22 mouse cellular contexts compared by ENCODE assay signal in genomic region chr10:42672798-42673197, GRCm38 (mm10).
DNase-seq lines count a peak whose midpoint lies in the region; ATAC-seq lines count a peak whose summit lies in the region.
"Had no signal": no experiment of that assay in that cellular context is flagged by ENCODE, and none has a peak within 500 bp of the region (broad histone marks: within the 10 kb centered on the region; RNA-seq: fewer than 3 reads in every experiment).

No protein-coding gene starts in this region.

- peak; percentile 48 for DNase-seq in thymus, postnatal 0 days (ENCODE audit: low spot score)
- DNase-seq in thymus, postnatal 10 days (ENCODE audit: low spot score in 2 of 2): no peak
- DNase-seq in thymus, postnatal 25 days: peak; percentile 35
- DNase-seq in left cerebral cortex, adult 11 months (ENCODE audit: low spot score): no peak
- DNase-seq in embryo, embryonic 11 days: no peak
- DNase-seq: adrenal gland, adult 8-10 months; adrenal gland, postnatal 25 days; cerebellum, adult 11-12 months; cerebellum, adult 8-10 months; cerebellum, postnatal 10 days; cerebellum, postnatal 36 days; gastrocnemius, postnatal 10 days; gastrocnemius, postnatal 36 days had no signal

- no peaks in the 10 kb centered on the region for H3K27me3 ChIP-seq in intestine, embryonic 16.5 days (replicated peaks; ENCODE audit: control insufficient read depth, insufficient read depth, low read length)
- H3K27me3 ChIP-seq: forebrain, embryonic 13.5 days; hindbrain, embryonic 12.5 days; hindbrain, embryonic 15.5 days had no signal

- no peak overlapping the region for H3K9ac ChIP-seq in intestine, embryonic 16.5 days (ENCODE audit: low read depth, low read length)
- H3K9ac ChIP-seq: forebrain, embryonic 13.5 days; hindbrain, embryonic 12.5 days; hindbrain, embryonic 15.5 days had no signal

- peak; percentile 85 for ATAC-seq in intestine, embryonic 16.5 days
- ATAC-seq: activated CD4-positive, CD25-positive, alpha-beta regulatory T cell, adult 4 months; CD4-positive, CD25-positive, alpha-beta regulatory T cell, adult 4 months; forebrain, embryonic 13.5 days; forebrain, embryonic 16.5 days had no signal

- no peaks in the 10 kb centered on the region for H3K36me3 ChIP-seq in intestine, embryonic 16.5 days (ENCODE audit: control insufficient read depth, insufficient read depth, low read length)
- H3K36me3 ChIP-seq: forebrain, embryonic 10.5 days; hindbrain, embryonic 12.5 days; hindbrain, embryonic 15.5 days had no signal

- H3K27ac ChIP-seq in intestine, embryonic 16.5 days (ENCODE audit: low read length): peak overlapping the region; percentile 59
- H3K27ac ChIP-seq: forebrain, embryonic 10.5 days; forebrain, embryonic 13.5 days; hindbrain, embryonic 12.5 days; hindbrain, embryonic 15.5 days had no signal

- H3K4me1 ChIP-seq in intestine, embryonic 16.5 days (ENCODE audit: control insufficient read depth, insufficient read depth, low read length): no peaks in the 10 kb centered on the region
- H3K4me1 ChIP-seq: forebrain, embryonic 10.5 days; forebrain, embryonic 13.5 days; hindbrain, embryonic 12.5 days; hindbrain, embryonic 15.5 days had no signal

- H3K9me3 ChIP-seq in intestine, embryonic 16.5 days (ENCODE audit: control insufficient read depth, low read length): no peaks in the 10 kb centered on the region
- H3K9me3 ChIP-seq: forebrain, embryonic 13.5 days; hindbrain, embryonic 12.5 days; hindbrain, embryonic 15.5 days had no signal

- H3K4me2 ChIP-seq in intestine, embryonic 16.5 days (ENCODE audit: low read depth, low read length): no peak overlapping the region
- H3K4me2 ChIP-seq: forebrain, embryonic 13.5 days; heart, embryonic 11.5 days; hindbrain, embryonic 12.5 days; hindbrain, embryonic 15.5 days had no signal

- H3K4me3 ChIP-seq in intestine, embryonic 16.5 days (ENCODE audit: low read length): no peak overlapping the region
- H3K4me3 ChIP-seq: forebrain, embryonic 10.5 days; forebrain, embryonic 13.5 days; hindbrain, embryonic 12.5 days; hindbrain, embryonic 15.5 days had no signal

- WGBS in intestine, embryonic 16.5 days: 58% methylated on average over 3 of the region's 3 CpGs

Comparison
In these comparisons a context has a peak if more than half of its experiments do, and no peak if none do; other contexts are left out.
1. DNase-seq: peak in thymus, postnatal 0 days (single experiment) and thymus, postnatal 25 days (single experiment); none in thymus, postnatal 10 days (0 of 2), left cerebral cortex, adult 11 months (single experiment) and embryo, embryonic 11 days (single experiment).